Mouse (Mus musculus) testis, adult 2 months (tissue): ENCODE results near the gene Them7. TPM values are rescaled to one million over a fixed set of nuclear protein-coding genes. Genes with fewer than 3 reads are reported as not detected.

ENCODE experiments used
- H3K27ac ChIP-seq: fragments of 200-500 bp; 2 replicates; pipeline ENCODE4 v1.5.1; 2012; ENCODE audit warnings: low read depth, low read length; ENCODE audit not compliant: control insufficient read depth, insufficient read depth
- H3K27me3 ChIP-seq: fragments of 200-500 bp; 2 replicates; pipeline ENCODE4 v1.6.1; 2012; ENCODE audit warnings: mild to moderate bottlenecking, low read length, moderate library complexity; ENCODE audit not compliant: control insufficient read depth, insufficient read depth
- H3K36me3 ChIP-seq: fragments of 200-500 bp; 2 replicates; pipeline ENCODE4 v1.6.1; 2012; ENCODE audit warnings: mild to moderate bottlenecking, low read length; ENCODE audit not compliant: control insufficient read depth, insufficient read depth
- H3K4me1 ChIP-seq: fragments of 200-500 bp; 2 replicates; pipeline ENCODE4 v1.6.1; 2012; ENCODE audit warnings: low read length; ENCODE audit not compliant: control insufficient read depth, insufficient read depth
- H3K4me3 ChIP-seq: fragments of 200-500 bp; 2 replicates; pipeline ENCODE4 v1.5.1; 2012; ENCODE audit warnings: low read depth, mild to moderate bottlenecking, low read length, moderate library complexity, mixed read lengths; ENCODE audit not compliant: control insufficient read depth
- CTCF ChIP-seq: fragments of 200-500 bp; IDR thresholded peaks from 2 replicates; pipeline ENCODE4 v1.5.1; 2012; ENCODE audit warnings: low read depth, mild to moderate bottlenecking, inconsistent platforms, low read length, moderate library complexity; ENCODE audit not compliant: control insufficient read depth, insufficient read depth, insufficient replicate concordance
- POLR2A ChIP-seq: fragments of 200-500 bp; IDR thresholded peaks from 2 replicates; pipeline ENCODE4 v1.6.1; 2012; ENCODE audit warnings: low read depth, mild to moderate bottlenecking, inconsistent platforms, low read length, moderate library complexity; ENCODE audit not compliant: control insufficient read depth
- polyA plus RNA-seq: library from polyadenylated mRNA; depleted of rRNA; stranded (reverse); fragments of >200 nt; gene quantifications from 2 replicates; pipeline ENCODE4 v1.2.3, GENCODE M21; 2012; rRNA removed

The Them7 gene
- 0.56 and 1.2 TPM in 2 replicates for polyA plus RNA-seq

DNA sequence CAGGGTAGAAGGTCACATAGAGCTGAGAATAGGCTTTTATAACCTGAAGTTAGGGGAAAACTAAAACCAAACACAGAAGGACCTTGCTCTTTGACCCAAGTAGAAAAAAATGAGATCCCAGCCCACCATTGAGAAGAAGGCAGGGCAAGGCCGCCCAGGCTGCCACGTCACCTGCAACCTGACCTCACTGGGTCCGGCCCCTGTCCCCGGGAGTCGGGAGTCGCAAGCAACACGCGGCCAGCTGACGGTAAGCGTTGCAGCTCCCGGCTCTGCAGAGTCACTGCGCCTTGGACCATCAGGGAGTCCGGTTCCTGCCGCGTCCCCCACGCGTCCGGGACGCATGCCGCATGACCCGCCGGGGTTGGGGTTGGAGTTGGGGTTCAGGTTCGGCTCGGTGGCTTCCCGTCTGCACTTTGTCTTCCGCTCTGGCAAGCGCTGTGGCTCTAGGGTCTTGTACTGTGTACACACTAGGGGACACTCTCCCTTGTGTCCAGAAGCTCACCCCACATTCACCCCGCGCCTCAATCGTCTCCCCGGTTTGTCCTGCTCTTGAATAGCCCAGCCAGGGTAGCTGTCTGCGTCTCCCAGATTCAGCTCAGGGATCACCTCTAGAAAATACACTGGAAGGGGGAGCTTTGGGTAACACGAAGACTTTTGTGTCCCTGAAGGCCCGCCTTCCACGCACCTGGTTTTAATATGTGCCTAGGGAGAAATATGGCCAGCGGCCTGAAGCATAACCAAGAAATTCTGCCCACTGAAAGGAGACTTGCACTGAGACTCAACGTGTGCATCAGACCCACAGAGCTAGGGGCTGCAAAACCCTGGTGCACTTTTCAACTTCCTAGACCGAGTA is at the start of gene Them7:
Gene Them7 (plus strand): TSS at position 187 of the 853 bp plus-strand sequence.
- no peak within 1 kb of the TSS for H3K27ac ChIP-seq

DNA sequence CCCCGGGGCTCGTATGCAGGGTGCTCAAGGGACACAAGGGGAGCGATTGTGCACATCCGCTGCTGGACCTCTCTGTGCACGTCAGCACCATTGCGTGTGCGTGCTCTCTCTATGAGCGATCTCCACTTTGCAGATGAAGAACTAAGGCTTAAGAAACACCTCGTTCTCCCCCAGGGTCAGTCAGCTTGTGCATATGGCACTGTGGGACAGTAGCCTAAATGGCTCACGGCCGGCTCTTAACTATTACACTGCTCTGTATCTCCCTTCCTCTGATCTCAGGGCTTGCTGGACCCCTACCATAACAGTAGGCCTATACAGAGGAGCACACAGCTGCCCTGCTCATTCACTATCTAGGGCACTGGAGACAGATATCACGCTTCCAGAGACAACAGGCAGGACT is 45.2 kb upstream of the Them7 start:
- no peaks in the 10 kb centered on the region for H3K27me3 ChIP-seq
- TF ChIP-seq POLR2A, result no peak
- TF ChIP-seq CTCF, result no peak
- no peak overlapping the region for H3K27ac ChIP-seq
- H3K4me1 ChIP-seq, result no peaks in the 10 kb centered on the region
- no peaks in the 10 kb centered on the region for H3K36me3 ChIP-seq
- no peak overlapping the region for H3K4me3 ChIP-seq

More for the DNA sequence above, at the start of gene Them7:
- Histone ChIP-seq H3K36me3 (no peaks in the 10 kb centered on the region), H3K4me3 (peak within 1 kb of the TSS; percentile 28), H3K27me3 (no peaks in the 10 kb centered on the region), H3K4me1 (peaks cover 4% of the 10 kb centered on the region; the same call in 1 of the 2 replicates)
- TF ChIP-seq CTCF, result no peak
- TF ChIP-seq POLR2A, result no peak

DNA sequence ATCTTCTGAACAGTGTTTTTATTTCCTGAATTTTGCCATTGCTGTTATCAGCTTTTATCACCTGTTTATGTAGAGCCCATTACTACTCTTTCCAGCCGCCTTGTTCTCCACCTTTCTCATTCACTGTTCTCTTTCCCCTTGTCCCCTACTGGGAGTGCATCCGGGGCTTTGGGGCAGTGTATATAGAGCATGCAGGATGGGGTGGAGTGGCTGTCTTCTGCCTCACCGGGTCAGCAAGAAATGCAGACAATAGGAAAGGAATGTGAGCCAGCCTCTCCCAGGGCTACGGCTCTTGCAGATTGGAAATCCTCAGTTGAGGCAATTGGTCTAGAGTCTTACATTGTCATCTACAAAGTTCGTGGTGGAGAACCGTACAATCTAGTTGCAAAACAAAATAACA is 41.6 kb upstream of the Them7 start:
- TF ChIP-seq POLR2A (no peak), CTCF (no peak)
- H3K27me3 ChIP-seq, result no peaks in the 10 kb centered on the region
- no peak overlapping the region for H3K4me3 ChIP-seq
- no peaks in the 10 kb centered on the region for H3K36me3 ChIP-seq
- H3K4me1 ChIP-seq, result no peaks in the 10 kb centered on the region
- H3K27ac ChIP-seq, result no peak overlapping the region

DNA sequence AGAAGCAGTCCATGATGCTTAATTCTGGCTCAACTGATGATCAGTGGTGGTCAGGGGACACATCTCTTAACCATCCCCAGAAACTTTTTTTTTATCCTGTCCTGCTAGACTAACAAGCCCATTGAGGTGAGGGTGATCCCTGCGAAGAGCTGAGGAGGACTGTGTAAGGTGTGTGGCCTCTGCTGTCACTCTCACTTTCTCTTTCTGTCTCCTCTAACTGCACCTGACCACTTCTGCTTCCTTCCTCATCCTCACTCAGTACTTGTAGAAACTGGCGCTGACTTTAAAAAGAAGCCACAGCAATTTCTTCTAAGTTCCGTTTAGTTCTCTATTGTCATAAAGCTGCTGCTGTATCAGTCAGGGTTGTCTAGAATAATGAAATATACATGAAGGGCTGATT is 39.0 kb upstream of the Them7 start:
- H3K27ac ChIP-seq, result no peak overlapping the region
- H3K27me3 ChIP-seq, result no peaks in the 10 kb centered on the region
- TF ChIP-seq CTCF, result no peak
- TF ChIP-seq POLR2A, result no peak
- H3K4me3 ChIP-seq, result no peak overlapping the region
- no peaks in the 10 kb centered on the region for H3K4me1 ChIP-seq
- H3K36me3 ChIP-seq, result no peaks in the 10 kb centered on the region

DNA sequence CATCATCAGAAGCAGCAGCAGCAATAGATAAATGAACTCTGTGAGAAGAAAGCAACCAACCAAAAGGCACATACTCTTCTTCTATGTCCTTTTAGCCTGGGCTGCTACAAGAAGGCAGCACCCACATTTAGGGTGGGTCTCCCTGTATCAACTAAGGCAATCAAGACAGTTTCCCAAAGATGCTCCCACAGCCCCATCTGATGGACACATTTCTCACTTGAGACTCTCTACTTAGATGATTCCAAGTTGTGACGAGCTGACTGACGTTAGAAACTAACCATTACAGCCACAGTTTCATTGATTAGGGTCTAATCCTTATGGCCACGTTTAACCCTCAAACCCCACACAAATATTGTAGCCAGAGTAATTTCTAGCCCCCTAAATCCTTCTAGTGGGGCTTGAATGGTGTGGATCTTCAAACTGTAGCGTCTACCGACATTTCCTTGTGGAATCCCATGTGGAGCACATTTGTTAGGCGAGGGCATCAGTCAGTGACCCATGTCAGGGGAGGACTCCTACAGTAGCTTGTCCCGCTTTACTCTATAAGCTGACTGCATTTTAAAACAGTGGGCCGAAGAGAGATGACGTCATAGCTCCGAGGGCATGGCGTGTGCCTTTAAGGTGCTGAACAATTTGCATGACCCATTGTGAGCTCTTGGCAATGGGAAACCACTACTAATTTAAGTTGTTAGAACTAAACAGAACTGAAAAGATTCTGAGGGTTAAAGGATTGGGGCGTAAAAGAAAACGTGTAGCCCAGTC is 38.2 kb upstream of the Them7 start:
- TF ChIP-seq POLR2A (no peak), CTCF (no peak)
- Histone ChIP-seq H3K4me1 (no peaks in the 10 kb centered on the region), H3K36me3 (no peaks in the 10 kb centered on the region)

DNA sequence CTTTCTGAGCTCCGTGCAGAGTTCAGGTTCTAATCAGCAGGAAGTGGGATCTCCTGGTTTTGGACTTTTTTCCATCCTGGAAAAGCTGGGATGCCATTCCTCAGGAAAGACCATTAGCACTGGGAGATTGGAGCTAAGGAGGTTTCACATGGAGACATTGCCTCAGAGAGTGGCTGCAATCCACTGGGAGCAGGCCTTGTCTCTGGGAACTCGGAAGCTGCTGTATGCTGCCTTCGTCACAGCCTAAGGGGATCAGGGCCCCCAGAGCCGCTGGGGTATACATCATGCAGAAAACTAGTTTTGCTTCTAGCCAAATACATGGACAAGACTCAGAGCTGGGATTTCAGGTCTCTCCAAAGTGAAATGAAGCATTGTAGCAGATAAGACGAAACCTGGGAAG is 37.5 kb upstream of the Them7 start:
- H3K4me1 ChIP-seq, result no peaks in the 10 kb centered on the region
- TF ChIP-seq POLR2A (no peak), CTCF (no peak)
- H3K27me3 ChIP-seq, result no peaks in the 10 kb centered on the region
- H3K4me3 ChIP-seq, result no peak overlapping the region
- no peaks in the 10 kb centered on the region for H3K36me3 ChIP-seq
- H3K27ac ChIP-seq, result no peak overlapping the region

More for the DNA sequence above, 38.2 kb upstream of the Them7 start:
- Histone ChIP-seq H3K27ac (no peak overlapping the region), H3K27me3 (no peaks in the 10 kb centered on the region), H3K4me3 (no peak overlapping the region)

DNA sequence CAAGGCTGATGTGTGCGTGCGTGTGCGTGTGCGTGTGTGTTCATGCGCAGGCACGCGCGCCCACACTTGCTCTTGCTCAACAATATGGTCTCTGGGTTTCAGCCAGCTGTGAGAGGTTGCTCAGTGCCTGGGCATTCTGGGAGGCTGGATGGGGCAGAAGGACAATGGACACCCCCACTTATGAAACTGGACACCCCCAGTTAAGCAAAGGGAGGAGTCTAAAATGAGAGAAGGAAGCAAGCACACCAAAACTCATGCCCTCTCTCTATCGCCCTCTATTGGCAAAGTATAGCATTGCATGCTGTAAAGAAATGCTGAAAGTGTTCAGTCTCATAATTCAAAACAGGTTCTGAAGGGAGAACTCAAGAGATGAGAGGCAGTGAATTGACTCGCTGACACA is 35.9 kb upstream of the Them7 start:
- Histone ChIP-seq H3K4me1 (no peaks in the 10 kb centered on the region), H3K4me3 (no peak overlapping the region), H3K27me3 (no peaks in the 10 kb centered on the region), H3K36me3 (no peaks in the 10 kb centered on the region), H3K27ac (no peak overlapping the region)
- TF ChIP-seq CTCF (peak; percentile 45; the same call in 1 of the 2 replicates), POLR2A (no peak)
